Mouse (Mus musculus) ES-Bruce4 (cell line): ENCODE results near the gene Lrrtm3.

Experiments used
- CTCF ChIP-seq: IDR thresholded peaks from one replicate; pipeline ENCODE4 v1.8.1; 2011; ENCODE audit warnings: low read depth, low read length
- EP300 ChIP-seq: IDR thresholded peaks from 2 replicates; pipeline ENCODE4 v1.6.1; 2011; ENCODE audit warnings: low read depth, low read length; ENCODE audit not compliant: insufficient read depth
- POLR2A ChIP-seq: IDR thresholded peaks from one replicate; pipeline ENCODE4 v1.8.1; 2011; ENCODE audit warnings: low read length; ENCODE audit not compliant: insufficient read depth

- TF ChIP-seq CTCF, result no peak
- no peak for TF ChIP-seq POLR2A
- no peak for TF ChIP-seq EP300
These were observed 6.3 kb downstream of the Lrrtm3 start for GRCm38 (mm10) chr10:64083813-64084212.
